Comparison of ENCODE assay signal across 9 mouse cellular contexts in genomic region chr3:56753654-56754053, GRCm38 (mm10).
DNase-seq lines count a peak whose midpoint lies in the region; ATAC-seq and TF ChIP-seq lines count a peak whose summit lies in the region.
"Had no signal": no experiment of that assay in that cellular context is flagged by ENCODE, and none has a peak within 500 bp of the region (broad histone marks: within the 10 kb centered on the region; RNA-seq: fewer than 3 reads in every experiment).

No protein-coding gene starts in this region.

- no peaks in the 10 kb centered on the region for H3K27me3 ChIP-seq in hindbrain, postnatal 0 days (ENCODE audit: insufficient read depth, low read length)
- H3K27me3 ChIP-seq: lung, embryonic 15.5 days had no signal

- intact Hi-C loops in left cerebral cortex, postnatal 4 days (cut with DNase I), result no loop called here
- intact Hi-C loops in gastrocnemius, adult 2 months (cut with DNase I), result loop anchor here (5.0 kb wide), 1 partner anchor 746 kb away; no protein-coding TSS in a partner anchor

- no peaks in the 10 kb centered on the region for H3K4me1 ChIP-seq in hindbrain, postnatal 0 days (ENCODE audit: insufficient read depth, low read length)
- H3K4me1 ChIP-seq: lung, embryonic 15.5 days had no signal

- no peak overlapping the region for H3K4me2 ChIP-seq in hindbrain, postnatal 0 days (ENCODE audit: low read depth, low read length)
- H3K4me2 ChIP-seq: lung, embryonic 15.5 days had no signal

- H3K9ac ChIP-seq in hindbrain, postnatal 0 days (replicated peaks; ENCODE audit: low read length), result no peak overlapping the region
- H3K9ac ChIP-seq: lung, embryonic 15.5 days had no signal

- peak; percentile 86 for DNase-seq in left cerebral cortex, postnatal 4 days
- DNase-seq in left cerebral cortex, adult 11 months (ENCODE audit: low spot score), result no peak
- peak; percentile 68 for DNase-seq in gastrocnemius, adult 2 months
- peak; percentile 73 for DNase-seq in hindbrain, postnatal 0 days (ENCODE audit: low spot score)
- peak; percentile 24 to 44 for DNase-seq in lung, postnatal 4 days
- DNase-seq in spleen, postnatal 4 days (ENCODE audit: low spot score in 2 of 2), result no peak
- no peak for DNase-seq in frontal cortex, postnatal 36 days (ENCODE audit: low spot score in 2 of 2)

- TF ChIP-seq CTCF in gastrocnemius, adult 2 months (IDR thresholded peaks at IDR 0.05), result peak; percentile 53
- TF ChIP-seq CTCF in hindbrain, postnatal 0 days (IDR thresholded peaks at IDR 0.05; ENCODE audit: low read depth), result peak; percentile 48

- no peak overlapping the region for H3K4me3 ChIP-seq in gastrocnemius, adult 2 months
- no peak overlapping the region for H3K4me3 ChIP-seq in hindbrain, postnatal 0 days (ENCODE audit: low read length)
- H3K4me3 ChIP-seq: lung, embryonic 15.5 days had no signal

- ATAC-seq in cerebellum, adult (ENCODE audit: insufficient number of reproducible peaks, low FRiP score, low TSS enrichment), result peak; percentile 88
- peak; percentile 80 for ATAC-seq in hindbrain, postnatal 0 days

- no peak overlapping the region for H3K27ac ChIP-seq in gastrocnemius, adult 2 months
- H3K27ac ChIP-seq in hindbrain, postnatal 0 days, result no peak overlapping the region
- H3K27ac ChIP-seq: lung, embryonic 15.5 days had no signal

- no peaks in the 10 kb centered on the region for H3K9me3 ChIP-seq in hindbrain, postnatal 0 days (ENCODE audit: low read length)
- H3K9me3 ChIP-seq: lung, embryonic 15.5 days had no signal

- 24% methylated on average over 3 of the region's 3 CpGs for WGBS in hindbrain, postnatal 0 days

- H3K36me3 ChIP-seq in hindbrain, postnatal 0 days (ENCODE audit: insufficient read depth, low read length), result no peaks in the 10 kb centered on the region
- H3K36me3 ChIP-seq: lung, embryonic 15.5 days had no signal

Comparison
In these comparisons a context has a peak if more than half of its experiments do, and no peak if none do; other contexts are left out.
1. DNase-seq: peak in left cerebral cortex, postnatal 4 days (single experiment), gastrocnemius, adult 2 months (single experiment), hindbrain, postnatal 0 days (single experiment) and lung, postnatal 4 days (2 of 2); none in left cerebral cortex, adult 11 months (single experiment), spleen, postnatal 4 days (0 of 2) and frontal cortex, postnatal 36 days (0 of 2).